ENCODE assay signal across 1 mouse cellular context in the genomic region with DNA sequence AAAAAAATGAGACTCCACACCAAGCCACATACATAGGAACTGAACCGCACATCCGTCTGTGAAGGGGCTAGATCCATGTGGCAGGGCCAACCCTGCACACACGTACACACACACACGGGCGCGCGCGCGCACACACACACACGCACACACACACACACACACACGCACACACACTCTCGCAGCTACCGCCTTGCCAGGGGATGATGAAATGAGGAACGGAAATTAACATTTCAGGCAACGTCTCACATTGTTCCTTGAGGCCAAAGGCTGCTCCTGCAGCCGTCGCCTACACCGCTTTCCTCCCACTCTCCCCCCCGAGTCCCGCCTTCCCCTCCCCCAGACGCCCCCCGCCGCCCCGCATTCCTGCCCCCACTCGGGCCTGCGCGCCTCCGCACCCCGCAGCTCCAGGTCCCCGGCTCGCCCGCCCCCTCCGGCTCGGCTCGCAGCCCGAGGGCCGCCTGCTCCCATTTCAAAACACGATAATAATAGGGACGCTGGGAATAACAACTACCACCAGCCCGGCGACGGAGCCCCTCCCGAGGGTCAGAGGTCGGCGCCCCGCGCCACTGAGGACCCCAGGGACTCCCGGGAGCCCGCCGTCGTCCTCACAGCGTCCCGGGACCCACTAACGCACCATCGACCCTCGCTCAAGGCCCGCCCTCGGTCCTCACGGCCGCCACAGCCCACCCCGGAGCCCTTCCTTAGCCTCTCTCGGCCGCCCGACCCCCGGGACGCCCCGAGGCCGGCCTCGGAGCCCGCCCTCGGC.
TF ChIP-seq lines count a peak whose summit lies in the region.

No protein-coding gene starts in this region.

TF ChIP-seq in CH12.LX, 34 proteins besides CTCF, POLR2A, EP300 and RAD21 (continued from another document):
- TF ChIP-seq HCFC1 (IDR thresholded peaks at IDR 0.05; ENCODE audit: low read depth, low read length) = peak; percentile 62
- TF ChIP-seq ZC3H11A (IDR thresholded peaks at IDR 0.05; ENCODE audit: low read depth, low read length) = no peak
- TF ChIP-seq UBTF (IDR thresholded peaks at IDR 0.05; ENCODE audit: low read depth, low read length) = no peak
- TF ChIP-seq CHD2 (IDR thresholded peaks at IDR 0.05; ENCODE audit: low read length) = 0 out of 2 replicates have a peak, but pooled peaks have one; percentile 12
- 0 out of 2 replicates have a peak, but pooled peaks have one; percentile 13 for TF ChIP-seq ETS1 (conservative IDR thresholded peaks at IDR 0.05; ENCODE audit: low read depth, low read length)
- TF ChIP-seq BHLHE40 (IDR thresholded peaks at IDR 0.05; ENCODE audit: low read depth, low read length) = peak; percentile 39; the same call in 1 of the 2 replicates
- peak; percentile 81 for TF ChIP-seq SIN3A (IDR thresholded peaks at IDR 0.05; ENCODE audit: low read length)
- TF ChIP-seq E2F4 (IDR thresholded peaks at IDR 0.05; ENCODE audit: insufficient replicate concordance, low read depth, low read length) = no peak
- TF ChIP-seq MEF2A (IDR thresholded peaks at IDR 0.05; ENCODE audit: borderline replicate concordance, low read depth, low read length) = peak; percentile 14; the same call in 1 of the 2 replicates
- TF ChIP-seq ZNF384 (IDR thresholded peaks at IDR 0.05; ENCODE audit: low read depth, low read length) = no peak
- peak; percentile 60 for TF ChIP-seq IRF4 (IDR thresholded peaks at IDR 0.05; ENCODE audit: low read depth, low read length)
- TF ChIP-seq USF1 (IDR thresholded peaks at IDR 0.05; ENCODE audit: low read depth, low read length) = no peak
- no peak for TF ChIP-seq RCOR1 (conservative IDR thresholded peaks at IDR 0.05; ENCODE audit: low read depth, low read length)
- no peak for TF ChIP-seq PAX5 (IDR thresholded peaks at IDR 0.05; ENCODE audit: low read length)
- TF ChIP-seq MXI1 (IDR thresholded peaks at IDR 0.05; ENCODE audit: low read depth, low read length) = peak; percentile 92
- 0 out of 2 replicates have a peak, but pooled peaks have one; percentile 26 for TF ChIP-seq ELF1 (IDR thresholded peaks at IDR 0.05; ENCODE audit: low read depth, low read length)
- 0 out of 2 replicates have a peak, but pooled peaks have one; percentile 42 for TF ChIP-seq KAT2A (IDR thresholded peaks at IDR 0.05; ENCODE audit: insufficient replicate concordance, low read length)
- TF ChIP-seq ZKSCAN1 (IDR thresholded peaks at IDR 0.05; ENCODE audit: borderline replicate concordance, low read depth, low read length) = no peak
- TF ChIP-seq CHD1 (IDR thresholded peaks at IDR 0.05; ENCODE audit: low read depth, low read length) = no peak; the same call in 1 of the 2 replicates
- TF ChIP-seq POLR2AphosphoS2 (IDR thresholded peaks at IDR 0.05; ENCODE audit: low read depth, low read length) = no peak
- TF ChIP-seq USF2 (conservative IDR thresholded peaks at IDR 0.05; ENCODE audit: low read depth, low read length) = no peak
- no peak for TF ChIP-seq GABPA (IDR thresholded peaks at IDR 0.05; ENCODE audit: insufficient replicate concordance, low read depth, low read length)
- peak; percentile 64 for TF ChIP-seq NRF1 (IDR thresholded peaks at IDR 0.05; ENCODE audit: low read depth, low read length)
- peak; percentile 45; the same call in 1 of the 2 replicates for TF ChIP-seq NELFE (IDR thresholded peaks at IDR 0.05; ENCODE audit: low read depth, low read length)
- no peak for TF ChIP-seq MAFK (IDR thresholded peaks at IDR 0.05; ENCODE audit: insufficient replicate concordance, low read length)
- peak; percentile 84; the same call in 1 of the 2 replicates for TF ChIP-seq MYC (IDR thresholded peaks at IDR 0.05; ENCODE audit: low read depth, low read length)
- peak; percentile 41; the same call in 1 of the 2 replicates for TF ChIP-seq ZMIZ1 (IDR thresholded peaks at IDR 0.05; ENCODE audit: low read depth, low read length)
- peak; percentile 78; the same call in 1 of the 2 replicates for TF ChIP-seq MAX (IDR thresholded peaks at IDR 0.05; ENCODE audit: low read length)
- peak; percentile 7; the same call in 1 of the 2 replicates for TF ChIP-seq TCF12 (IDR thresholded peaks at IDR 0.05; ENCODE audit: low read depth, low read length)
- TF ChIP-seq JUND (conservative IDR thresholded peaks at IDR 0.05; ENCODE audit: low read depth, low read length) = no peak
- TF ChIP-seq JUN (IDR thresholded peaks at IDR 0.05; ENCODE audit: insufficient read depth, low read depth, low read length) = no peak
- TF ChIP-seq MAZ (IDR thresholded peaks at IDR 0.05; ENCODE audit: low read depth, low read length) = no peak
- 0 out of 2 replicates have a peak, but pooled peaks have one; percentile 34 for TF ChIP-seq TBP (conservative IDR thresholded peaks at IDR 0.05; ENCODE audit: low read depth, low read length)
